Mouse (Mus musculus) left cerebral cortex, postnatal 14 days (tissue): Measurements from ENCODE around the gene Lsm5. TPM values are rescaled to one million over a fixed set of nuclear protein-coding genes. Genes with fewer than 3 reads are reported as not detected.

Experiments
- total RNA-seq, 2 experiments: library from RNA; stranded (reverse); gene quantifications; 2 replicates each; pipeline ENCODE4 v1.2.3; 2021

The Lsm5 gene
- total RNA-seq, 2 experiments from 2014 or later: 16.9 to 18.7 TPM

Other genes with a start within 250 kb of the Lsm5 start
- 1 to 10 TPM; 3.4 to 3.8 TPM for gene Pde1c, start 135.6 kb downstream of the Lsm5 start, total RNA-seq
- 10 to 100 TPM; 32.8 to 35.9 TPM for gene Avl9, start 10.2 kb upstream of the Lsm5 start, total RNA-seq
- gene Kbtbd2, start 93.1 kb upstream of the Lsm5 start, total RNA-seq: 10 to 100 TPM; 47.1 to 51.3 TPM
- 10 to 100 TPM; 26.7 to 27.5 TPM for gene Fkbp9, start 127.3 kb upstream of the Lsm5 start, total RNA-seq
- 10 to 100 TPM; 48.4 to 52.0 TPM for gene Nt5c3, start 219.2 kb upstream of the Lsm5 start, total RNA-seq
- under 1 TPM in 1 of 2 experiments, not detected in 1; 0.27 TPM for gene Vmn1r4, start 219.3 kb upstream of the Lsm5 start, total RNA-seq